Mouse (Mus musculus): ENCODE data around the gene Ermard. TPM values are rescaled to one million over a fixed set of nuclear protein-coding genes. Genes with fewer than 3 reads are reported as not detected.

The Ermard gene
- 86.0 TPM for polyA plus RNA-seq (2017; shearing (Covaris generic))

GRCm38 (mm10) chr17:15041175-15041729 lies at the start of gene Ermard, which contains the start of the genes Tcte3 and Gm3448:
TSS of gene Ermard (plus strand) at chr17:15041208.
TSS of gene Tcte3 (minus strand) at chr17:15041488.
TSS of gene Gm3448 (minus strand) at chr17:15041537.

DNA sequence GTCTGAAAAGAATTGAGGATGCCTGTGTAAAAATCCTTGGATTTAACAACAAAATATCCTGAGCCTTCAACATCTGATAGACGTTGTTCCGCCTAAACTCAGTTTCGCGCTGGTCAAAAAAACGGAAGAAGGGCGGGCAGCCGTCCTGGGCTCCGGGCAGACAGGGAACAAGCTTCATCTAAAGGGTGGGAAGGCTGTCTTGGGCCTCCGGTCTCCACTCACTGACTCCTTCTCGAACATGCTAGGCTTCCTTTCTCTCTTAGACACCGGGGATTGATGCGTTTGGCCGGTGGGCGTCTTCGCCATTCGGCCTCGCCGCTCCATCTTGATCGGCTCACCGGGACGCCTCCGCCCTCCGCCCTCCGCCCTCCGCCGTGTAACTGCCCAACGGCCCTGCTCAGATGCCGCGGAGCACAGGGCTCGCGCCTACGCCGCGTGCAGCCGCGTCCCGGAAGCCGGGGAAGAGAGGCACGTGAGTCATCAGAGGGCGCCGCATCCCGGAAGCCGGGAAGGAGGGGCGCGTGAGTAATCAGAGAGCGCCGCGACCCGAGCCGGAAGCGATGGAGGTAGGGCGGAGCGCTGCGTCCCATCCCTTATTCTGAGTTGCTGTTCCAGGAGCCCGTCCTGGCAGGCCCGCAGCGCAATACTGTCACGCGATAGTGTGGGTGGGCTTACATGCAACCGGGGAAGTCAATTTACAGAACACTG lies 31.1 kb upstream of the Ermard start, which contains the start of gene Gm3435:
Gene Gm3435, plus strand, starts transcription at position 471 of the 708 bp plus-strand sequence.

Other genes starting within 250 kb of the Ermard start
- 0.79 TPM for gene Wdr27, start 98.0 kb upstream of the Ermard start, polyA plus RNA-seq (2017; shearing (Covaris generic))
- gene 1600012H06Rik, start 98.0 kb upstream of the Ermard start, polyA plus RNA-seq (2017; shearing (Covaris generic)), result 30.8 TPM
- 29.0 TPM for gene Phf10, start 79.9 kb upstream of the Ermard start, polyA plus RNA-seq (2017; shearing (Covaris generic))
- gene 9030025P20Rik, start 62.7 kb upstream of the Ermard start, polyA plus RNA-seq (2017; shearing (Covaris generic)), result 16.7 TPM
- gene Gm3417, start 62.4 kb upstream of the Ermard start, polyA plus RNA-seq (2017; shearing (Covaris generic)), result 1.1 TPM
- 9.0 TPM for gene Gm3435, start 31.0 kb upstream of the Ermard start, polyA plus RNA-seq (2017; shearing (Covaris generic))
- gene Tcte3, start 280 bp downstream of the Ermard start, polyA plus RNA-seq (2017; shearing (Covaris generic)), result 2.2 TPM
- 2.4 TPM for gene Gm3448, start 329 bp downstream of the Ermard start, polyA plus RNA-seq (2017; shearing (Covaris generic))